Mouse (Mus musculus) hematopoietic stem cell, adult 5-6 weeks (primary cell): ENCODE data around the gene Kcnk10. TPM values are rescaled to one million over a fixed set of nuclear protein-coding genes. Genes with fewer than 3 reads are reported as not detected.

Experiments
- total RNA-seq: library from RNA; stranded (forward); fragments of 172-1452, 232-1000 nt; gene quantifications from 2 replicates; pipeline ENCODE4 v1.2.3, GENCODE M21; 2017

Gene Kcnk10
- total RNA-seq, 1 experiment from 2014 or later = not detected

Other genes starting within 250 kb of the Kcnk10 start
- gene Spata7, start 49.8 kb upstream of the Kcnk10 start, total RNA-seq = 6.4 and 13.3 TPM in 2 replicates
- 6.1 and 7.4 TPM in 2 replicates for gene Ptpn21, start 159.1 kb upstream of the Kcnk10 start, total RNA-seq
- gene Zc3h14, start 168.7 kb upstream of the Kcnk10 start, total RNA-seq = 134 and 162 TPM in 2 replicates